ENCODE assay signal across 28 mouse cellular contexts in genomic region chr9:42646821-42647220, GRCm38 (mm10).
A peak's percentile ranks its signal among the peaks of the same experiment; 100 is the strongest.
DNase-seq lines count a peak whose midpoint lies in the region; ATAC-seq and TF ChIP-seq lines count a peak whose summit lies in the region.
"Had no signal": no experiment of that assay in that cellular context is flagged by ENCODE, and none has a peak within 500 bp of the region (broad histone marks: within the 10 kb centered on the region; RNA-seq: fewer than 3 reads in every experiment).

No protein-coding gene starts in this region.

- H3K4me3 ChIP-seq in limb, embryonic 12.5 days (replicated peaks), result no peak overlapping the region
- no peak overlapping the region for H3K4me3 ChIP-seq in limb, embryonic 10.5 days
- no peak overlapping the region for H3K4me3 ChIP-seq in cortical plate, adult 2 months (ENCODE audit: insufficient read depth, low read length)
- H3K4me3 ChIP-seq in intestine, embryonic 16.5 days (ENCODE audit: low read length), result no peak overlapping the region
- H3K4me3 ChIP-seq: embryonic facial prominence, embryonic 13.5 days; erythroblast, embryonic 14.5 days; forebrain, embryonic 13.5 days; midbrain, embryonic 15.5 days; neural tube, embryonic 12.5 days had no signal

- intact Hi-C loops in left cerebral cortex, postnatal 36 days (cut with DNase I), result no loop called here

- peaks cover 14% of the 10 kb centered on the region for H3K4me1 ChIP-seq in limb, embryonic 12.5 days (replicated peaks)
- peaks cover 17% of the 10 kb centered on the region; the same call in 1 of the 2 replicates for H3K4me1 ChIP-seq in limb, embryonic 10.5 days
- peaks cover 8% of the 10 kb centered on the region for H3K4me1 ChIP-seq in cortical plate, adult 2 months (ENCODE audit: control insufficient read depth, insufficient read depth, low read length)
- 0 out of 2 replicates have a peak, but pooled peaks cover 2% of the 10 kb centered on the region for H3K4me1 ChIP-seq in intestine, embryonic 16.5 days (ENCODE audit: control insufficient read depth, insufficient read depth, low read length)

- H3K27ac ChIP-seq in limb, embryonic 12.5 days, result no peak overlapping the region
- no peak overlapping the region for H3K27ac ChIP-seq in limb, embryonic 10.5 days
- H3K27ac ChIP-seq in cortical plate, adult 2 months (ENCODE audit: insufficient read depth, low read length), result peak overlapping the region; percentile 66; the same call in 1 of the 2 replicates
- no peak overlapping the region for H3K27ac ChIP-seq in intestine, embryonic 16.5 days (ENCODE audit: low read length)
- H3K27ac ChIP-seq: embryonic facial prominence, embryonic 13.5 days; forebrain, embryonic 13.5 days; macrophage; midbrain, embryonic 15.5 days; neural tube, embryonic 12.5 days had no signal

- peak; percentile 23 for DNase-seq in layer of hippocampus, adult 11-12 months (ENCODE audit: low spot score)
- DNase-seq in layer of hippocampus, postnatal 10 days (ENCODE audit: low spot score in 2 of 2), result no peak
- no peak for DNase-seq in limb, embryonic 10.5 days (ENCODE audit: low spot score)
- peak; percentile 24 to 29 for DNase-seq in left cerebral cortex, postnatal 36 days (ENCODE audit: low spot score in 2 of 2)
- DNase-seq: adrenal gland, adult 8-10 months; cerebellum, adult 18-20 months; cerebellum, postnatal 25 days; embryo, embryonic 11 days; gastrocnemius, postnatal 14 days; heart, adult 11 months; kidney, adult 8-10 months; kidney, postnatal 10 days; liver, postnatal 0 days; thymus, adult 2 months; thymus, postnatal 4 days had no signal

- H3K36me3 ChIP-seq in limb, embryonic 12.5 days, result no peaks in the 10 kb centered on the region
- H3K36me3 ChIP-seq in limb, embryonic 10.5 days, result no peaks in the 10 kb centered on the region
- H3K36me3 ChIP-seq in intestine, embryonic 16.5 days (ENCODE audit: control insufficient read depth, insufficient read depth, low read length), result no peaks in the 10 kb centered on the region
- H3K36me3 ChIP-seq: embryonic facial prominence, embryonic 13.5 days; midbrain, embryonic 15.5 days; neural tube, embryonic 12.5 days had no signal

- H3K27me3 ChIP-seq in limb, embryonic 12.5 days, result no peaks in the 10 kb centered on the region
- H3K27me3 ChIP-seq in limb, embryonic 10.5 days (ENCODE audit: low read depth, poor library complexity, severe bottlenecking), result peaks cover 5% of the 10 kb centered on the region; the same call in 1 of the 2 replicates
- no peaks in the 10 kb centered on the region for H3K27me3 ChIP-seq in intestine, embryonic 16.5 days (replicated peaks; ENCODE audit: control insufficient read depth, insufficient read depth, low read length)
- H3K27me3 ChIP-seq: embryonic facial prominence, embryonic 13.5 days; forebrain, embryonic 13.5 days; midbrain, embryonic 15.5 days; neural tube, embryonic 12.5 days had no signal

- no peaks in the 10 kb centered on the region for H3K9me3 ChIP-seq in limb, embryonic 12.5 days
- no peaks in the 10 kb centered on the region for H3K9me3 ChIP-seq in limb, embryonic 10.5 days (replicated peaks)
- no peaks in the 10 kb centered on the region for H3K9me3 ChIP-seq in intestine, embryonic 16.5 days (ENCODE audit: control insufficient read depth, low read length)
- H3K9me3 ChIP-seq: embryonic facial prominence, embryonic 13.5 days; forebrain, embryonic 13.5 days; midbrain, embryonic 15.5 days; neural tube, embryonic 12.5 days had no signal

- peak overlapping the region; percentile 8; the same call in 1 of the 2 replicates for H3K4me2 ChIP-seq in limb, embryonic 12.5 days
- H3K4me2 ChIP-seq in intestine, embryonic 16.5 days (ENCODE audit: low read depth, low read length), result no peak overlapping the region
- H3K4me2 ChIP-seq: embryonic facial prominence, embryonic 13.5 days; forebrain, embryonic 13.5 days; heart, embryonic 11.5 days; liver, embryonic 11.5 days; midbrain, embryonic 15.5 days; neural tube, embryonic 12.5 days had no signal

- no peak for ATAC-seq in limb, embryonic 12.5 days (ENCODE audit: insufficient number of reproducible peaks, insufficient read depth, low FRiP score, low TSS enrichment, low read depth)
- no peak for ATAC-seq in intestine, embryonic 16.5 days
- ATAC-seq: activated CD4-positive, CD25-positive, alpha-beta regulatory T cell, adult 4 months; forebrain, embryonic 13.5 days; liver, postnatal 0 days; lung, postnatal 0 days; midbrain, embryonic 15.5 days had no signal

- WGBS in limb, embryonic 12.5 days, result 43% methylated on average over 10 of the region's 10 CpGs
- WGBS in limb, embryonic 10.5 days, result 64% methylated on average over 10 of the region's 10 CpGs
- WGBS in intestine, embryonic 16.5 days, result 73% methylated on average over 10 of the region's 10 CpGs

- no peak for TF ChIP-seq POLR2A in cortical plate, adult 2 months (IDR thresholded peaks at IDR 0.05; ENCODE audit: extremely low read depth, insufficient read depth, low read length)

- H3K9ac ChIP-seq in limb, embryonic 12.5 days (replicated peaks), result no peak overlapping the region
- no peak overlapping the region for H3K9ac ChIP-seq in intestine, embryonic 16.5 days (ENCODE audit: low read depth, low read length)
- H3K9ac ChIP-seq: embryonic facial prominence, embryonic 13.5 days; forebrain, embryonic 13.5 days; liver, postnatal 0 days; midbrain, embryonic 15.5 days; neural tube, embryonic 12.5 days had no signal

- no peak for TF ChIP-seq CTCF in cortical plate, adult 2 months (IDR thresholded peaks at IDR 0.05; ENCODE audit: extremely low read depth, insufficient read depth, low read length)

Comparison
In these comparisons a context has a peak if more than half of its experiments do, and no peak if none do; other contexts are left out.
1. DNase-seq: peak in layer of hippocampus, adult 11-12 months (single experiment) and left cerebral cortex, postnatal 36 days (2 of 2); none in layer of hippocampus, postnatal 10 days (0 of 2) and limb, embryonic 10.5 days (single experiment).